Mouse (Mus musculus) C2C12 (cell line): ENCODE data around the gene Fbxo21.

ENCODE experiments used
- CEBPB ChIP-seq: IDR thresholded peaks from one replicate; pipeline ENCODE4 v1.6.1; 2011; ENCODE audit warnings: low read depth, mild to moderate bottlenecking, control low read depth, moderate library complexity
- CTCF ChIP-seq: IDR thresholded peaks from one replicate; pipeline ENCODE4 v1.5.1; 2011; ENCODE audit not compliant: control insufficient read depth, insufficient read depth, insufficient read length
- MAX ChIP-seq: IDR thresholded peaks from one replicate; pipeline ENCODE4 v1.6.1; 2011; ENCODE audit warnings: mild to moderate bottlenecking, control low read depth
- MYOD1 ChIP-seq: IDR thresholded peaks from one replicate; pipeline ENCODE4 v1.6.1; 2011; ENCODE audit warnings: low read depth; ENCODE audit not compliant: control insufficient read depth, insufficient read length
- MYOG ChIP-seq: IDR thresholded peaks from one replicate; pipeline ENCODE4 v1.6.1; 2011; ENCODE audit not compliant: control insufficient read depth, insufficient read length; ENCODE audit errors: extremely low read depth
- USF1 ChIP-seq: IDR thresholded peaks from one replicate; pipeline ENCODE4 v1.6.1; 2011; ENCODE audit warnings: low read depth, mild to moderate bottlenecking, control low read depth, moderate library complexity

- TF ChIP-seq CTCF (peak; percentile 79), USF1 (no peak), CEBPB (no peak), MYOG (no peak), MAX (no peak), MYOD1 (no peak)
Measured at GRCm38 (mm10) chr5:118004619-118005018, 28.1 kb downstream of the Fbxo21 start.
